Mouse (Mus musculus): Measurements from ENCODE around the gene Als2. TPM values are rescaled to one million over a fixed set of nuclear protein-coding genes. Genes with fewer than 3 reads are reported as not detected.

Als2 gene
- polyA plus RNA-seq, 1 experiment = 14.4 TPM

DNA sequence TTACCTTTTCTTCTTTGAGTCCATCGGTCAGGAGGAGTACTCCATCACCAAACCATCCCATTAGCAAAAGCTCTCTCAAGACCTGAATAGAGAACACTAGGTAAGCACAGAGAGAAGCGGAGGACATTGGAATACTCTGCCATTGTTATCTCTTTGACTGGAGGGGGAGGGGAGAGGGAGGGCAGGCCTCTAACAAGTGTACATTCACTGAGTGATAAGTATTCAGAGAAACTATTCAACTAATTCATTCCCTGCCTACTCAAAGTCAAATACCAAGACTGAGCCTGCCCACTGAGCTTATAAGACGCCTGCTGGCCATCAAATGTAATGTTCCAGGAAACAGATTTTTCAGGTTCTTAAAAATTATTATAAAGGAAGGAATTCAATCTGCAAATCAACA lies 16.7 kb downstream of the Als2 start:
- Histone ChIP-seq H3K27ac (ENCODE audit: insufficient read depth, low read length) (no peak overlapping the region), H3K4me1 (ENCODE audit: control insufficient read depth, insufficient read depth, low read length) (no peaks in the 10 kb centered on the region; the same call in 1 of the 2 replicates), H3K4me3 (ENCODE audit: insufficient read depth, low read length) (no peak overlapping the region)

DNA sequence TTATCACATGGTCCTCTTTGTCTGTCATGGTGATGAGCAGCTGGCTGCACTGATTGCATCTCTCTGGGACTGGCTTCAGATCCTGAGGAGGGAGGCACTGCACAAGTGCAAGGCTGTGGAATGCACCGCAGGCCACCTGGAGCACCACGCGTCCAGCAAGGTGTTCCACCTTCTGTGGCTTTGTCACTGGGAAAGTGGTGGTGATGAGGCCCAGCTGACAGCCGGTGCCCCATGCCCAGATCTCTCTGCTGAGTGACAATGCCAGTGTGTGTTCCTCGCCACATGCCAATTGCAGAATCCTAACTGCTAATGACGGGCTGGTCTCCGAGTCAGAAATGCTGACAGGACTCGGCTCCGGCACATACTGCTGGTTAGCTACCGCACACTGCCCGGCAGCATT lies 21.6 kb downstream of the Als2 start:
- Histone ChIP-seq H3K4me1 (ENCODE audit: control insufficient read depth, insufficient read depth, low read length) (no peaks in the 10 kb centered on the region), H3K4me3 (ENCODE audit: insufficient read depth, low read length) (no peak overlapping the region), H3K27ac (ENCODE audit: insufficient read depth, low read length) (no peak overlapping the region)
- no peak for TF ChIP-seq CTCF (IDR thresholded peaks at IDR 0.05; ENCODE audit: extremely low read depth, insufficient read depth, low read length)
- TF ChIP-seq POLR2A (IDR thresholded peaks at IDR 0.05; ENCODE audit: extremely low read depth, insufficient read depth, low read length) = no peak

More for the DNA sequence above, 16.7 kb downstream of the Als2 start:
- TF ChIP-seq POLR2A (IDR thresholded peaks at IDR 0.05; ENCODE audit: extremely low read depth, insufficient read depth, low read length) (no peak), CTCF (IDR thresholded peaks at IDR 0.05; ENCODE audit: extremely low read depth, insufficient read depth, low read length) (no peak)

DNA sequence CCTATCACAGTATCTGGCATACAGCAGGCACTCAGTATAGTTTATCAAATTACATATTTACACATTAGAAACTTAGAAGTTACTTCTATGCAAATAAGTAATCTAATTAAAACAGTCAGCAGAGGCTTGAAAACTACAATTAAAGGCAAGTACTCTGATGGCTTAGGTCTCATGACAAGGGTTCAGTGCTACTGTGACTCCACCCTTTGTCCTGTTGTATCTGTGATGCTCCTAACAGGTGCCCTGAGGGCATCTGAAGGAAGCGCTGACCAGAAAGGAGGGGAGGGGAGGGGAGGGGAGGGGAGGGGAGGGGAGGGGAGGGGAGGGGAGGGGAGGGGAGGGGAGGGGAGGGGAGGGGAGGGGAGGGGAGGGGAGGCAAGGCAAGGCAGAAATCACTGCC lies 24.1 kb downstream of the Als2 start:
- TF ChIP-seq CTCF (IDR thresholded peaks at IDR 0.05; ENCODE audit: extremely low read depth, insufficient read depth, low read length) (no peak), POLR2A (IDR thresholded peaks at IDR 0.05; ENCODE audit: extremely low read depth, insufficient read depth, low read length) (no peak)
- no peak overlapping the region for H3K27ac ChIP-seq (ENCODE audit: insufficient read depth, low read length)

DNA sequence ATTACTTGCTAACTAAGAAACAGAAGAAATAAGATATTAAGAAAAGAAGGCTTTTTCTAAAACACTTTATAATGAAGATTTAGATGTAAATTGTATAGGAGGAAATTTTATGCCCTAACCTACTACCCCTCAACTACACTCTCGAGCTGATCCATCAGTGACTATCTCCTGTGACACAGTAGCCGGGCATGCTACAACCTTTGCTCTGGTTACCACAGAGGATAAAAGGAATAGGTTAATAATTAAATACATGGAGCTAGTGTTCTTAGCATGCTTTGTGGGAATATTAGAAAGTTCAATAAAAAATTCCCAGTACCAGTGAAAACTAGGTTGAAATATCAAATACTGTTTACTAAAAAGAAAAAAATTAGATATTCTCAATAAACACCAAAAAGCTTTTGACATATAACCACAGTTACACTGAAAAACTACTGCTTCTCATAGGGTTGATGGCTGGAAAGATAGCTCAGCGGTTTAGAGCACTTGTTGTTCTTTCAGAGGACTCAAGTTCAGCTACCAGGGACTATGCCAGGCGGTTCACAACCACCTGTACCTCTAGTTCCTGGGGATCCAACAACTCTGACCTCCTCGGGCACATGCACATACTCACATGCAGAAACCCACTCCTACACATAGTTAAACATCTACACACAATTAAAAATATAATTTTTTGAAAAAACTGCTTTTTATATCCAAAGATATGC lies 24.8 kb downstream of the Als2 start:
- H3K4me3 ChIP-seq (ENCODE audit: insufficient read depth, low read length) = no peak overlapping the region
- TF ChIP-seq POLR2A (IDR thresholded peaks at IDR 0.05; ENCODE audit: extremely low read depth, insufficient read depth, low read length) = no peak
- no peak for TF ChIP-seq CTCF (IDR thresholded peaks at IDR 0.05; ENCODE audit: extremely low read depth, insufficient read depth, low read length)
- no peaks in the 10 kb centered on the region for H3K4me1 ChIP-seq (ENCODE audit: control insufficient read depth, insufficient read depth, low read length)
- no peak overlapping the region for H3K27ac ChIP-seq (ENCODE audit: insufficient read depth, low read length)

More for the DNA sequence above, 24.1 kb downstream of the Als2 start:
- H3K4me1 ChIP-seq (ENCODE audit: control insufficient read depth, insufficient read depth, low read length) = no peaks in the 10 kb centered on the region
- no peak overlapping the region for H3K4me3 ChIP-seq (ENCODE audit: insufficient read depth, low read length)

DNA sequence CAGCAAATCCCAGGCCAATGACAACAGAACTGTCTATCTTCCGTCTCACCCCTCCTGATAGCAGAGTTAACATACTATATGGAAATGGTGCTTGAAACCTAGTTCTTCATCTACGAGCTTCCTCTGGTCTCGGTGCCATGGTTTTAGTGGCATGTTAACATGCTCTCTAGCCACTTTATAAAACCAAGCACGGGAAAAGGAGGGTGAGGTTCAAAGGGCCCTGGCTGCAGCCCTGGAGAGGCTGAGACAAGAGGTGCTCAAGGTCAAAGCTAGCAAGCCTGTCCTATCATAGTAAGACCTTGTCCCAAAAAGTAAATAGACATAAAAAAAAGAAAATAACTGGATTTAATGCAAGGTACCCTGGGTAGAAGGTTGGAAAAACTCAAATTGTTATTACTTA lies 25.4 kb downstream of the Als2 start:
- TF ChIP-seq POLR2A (IDR thresholded peaks at IDR 0.05; ENCODE audit: extremely low read depth, insufficient read depth, low read length) (no peak), CTCF (IDR thresholded peaks at IDR 0.05; ENCODE audit: extremely low read depth, insufficient read depth, low read length) (no peak)
- Histone ChIP-seq H3K4me1 (ENCODE audit: control insufficient read depth, insufficient read depth, low read length) (no peaks in the 10 kb centered on the region), H3K4me3 (ENCODE audit: insufficient read depth, low read length) (no peak overlapping the region)

DNA sequence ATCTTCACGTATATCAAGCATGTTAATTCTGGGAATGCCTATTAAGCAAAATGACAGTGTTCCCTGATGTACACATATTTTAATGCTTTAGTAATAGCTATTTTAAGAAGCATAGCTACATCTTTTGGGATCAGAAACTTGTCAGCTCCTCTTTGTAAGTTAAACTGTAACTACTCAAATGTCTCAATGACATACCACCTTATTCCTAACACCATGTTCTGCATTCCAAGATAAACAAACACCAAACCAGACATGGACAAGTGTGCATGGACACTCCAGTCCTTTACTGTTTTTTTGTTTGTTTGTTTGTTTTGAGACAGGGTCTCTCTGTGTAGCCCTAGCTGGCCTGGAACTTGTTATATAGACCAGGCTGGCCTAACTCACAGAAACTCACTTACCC lies 28.7 kb downstream of the Als2 start:
- H3K27ac ChIP-seq (ENCODE audit: insufficient read depth, low read length) = no peak overlapping the region
- TF ChIP-seq POLR2A (IDR thresholded peaks at IDR 0.05; ENCODE audit: extremely low read depth, insufficient read depth, low read length) (no peak), CTCF (IDR thresholded peaks at IDR 0.05; ENCODE audit: extremely low read depth, insufficient read depth, low read length) (no peak)
- no peak overlapping the region for H3K4me3 ChIP-seq (ENCODE audit: insufficient read depth, low read length)
- no peaks in the 10 kb centered on the region for H3K4me1 ChIP-seq (ENCODE audit: control insufficient read depth, insufficient read depth, low read length)

More for the DNA sequence above, 25.4 kb downstream of the Als2 start:
- no peak overlapping the region for H3K27ac ChIP-seq (ENCODE audit: insufficient read depth, low read length)

DNA sequence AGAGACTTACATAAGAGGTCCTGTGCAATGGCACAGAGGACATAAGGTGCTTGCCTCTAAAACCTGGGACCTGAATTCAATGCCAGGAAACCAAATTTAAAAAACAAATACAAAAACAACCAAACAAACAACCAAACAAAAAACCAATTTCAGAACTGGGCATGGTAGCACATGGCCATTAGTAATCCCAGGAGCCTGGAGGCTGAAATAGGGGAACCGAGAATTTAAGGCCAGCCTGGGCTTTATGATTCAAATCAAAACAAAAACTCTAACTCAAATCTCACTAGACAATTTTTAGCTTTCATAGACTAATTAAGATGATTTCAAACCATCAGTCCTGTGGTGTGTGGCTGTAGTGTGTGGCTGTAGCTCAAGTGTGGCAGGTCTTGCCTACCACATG lies 32.5 kb downstream of the Als2 start:
- H3K27ac ChIP-seq (ENCODE audit: insufficient read depth, low read length) = no peak overlapping the region
- H3K4me3 ChIP-seq (ENCODE audit: insufficient read depth, low read length) = no peak overlapping the region
- H3K4me1 ChIP-seq (ENCODE audit: control insufficient read depth, insufficient read depth, low read length) = no peaks in the 10 kb centered on the region
- TF ChIP-seq CTCF (IDR thresholded peaks at IDR 0.05; ENCODE audit: extremely low read depth, insufficient read depth, low read length) = no peak
- TF ChIP-seq POLR2A (IDR thresholded peaks at IDR 0.05; ENCODE audit: extremely low read depth, insufficient read depth, low read length) = no peak

DNA sequence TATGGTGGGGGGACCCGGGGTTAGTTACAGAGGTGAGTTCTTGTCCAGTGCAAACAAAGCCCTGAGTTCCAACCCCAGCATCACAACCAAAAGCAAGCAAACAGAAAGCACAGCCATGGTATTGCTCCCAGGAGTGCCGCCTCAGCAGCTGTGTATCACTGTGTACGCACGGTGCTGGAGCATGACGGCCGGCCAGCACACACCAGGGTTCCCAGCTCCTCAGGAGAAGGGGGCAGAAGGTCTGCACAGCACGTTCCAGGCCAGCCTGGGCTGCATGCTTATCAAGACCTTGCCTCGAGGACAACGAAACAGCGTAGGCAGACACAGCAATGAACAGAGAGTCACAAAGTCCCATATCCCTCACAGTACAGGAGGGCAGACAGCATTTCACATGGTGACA lies 34.7 kb downstream of the Als2 start:
- TF ChIP-seq CTCF (IDR thresholded peaks at IDR 0.05; ENCODE audit: extremely low read depth, insufficient read depth, low read length) = no peak
- no peak overlapping the region for H3K4me3 ChIP-seq (ENCODE audit: insufficient read depth, low read length)
- no peaks in the 10 kb centered on the region for H3K4me1 ChIP-seq (ENCODE audit: control insufficient read depth, insufficient read depth, low read length)
- no peak overlapping the region for H3K27ac ChIP-seq (ENCODE audit: insufficient read depth, low read length)

DNA sequence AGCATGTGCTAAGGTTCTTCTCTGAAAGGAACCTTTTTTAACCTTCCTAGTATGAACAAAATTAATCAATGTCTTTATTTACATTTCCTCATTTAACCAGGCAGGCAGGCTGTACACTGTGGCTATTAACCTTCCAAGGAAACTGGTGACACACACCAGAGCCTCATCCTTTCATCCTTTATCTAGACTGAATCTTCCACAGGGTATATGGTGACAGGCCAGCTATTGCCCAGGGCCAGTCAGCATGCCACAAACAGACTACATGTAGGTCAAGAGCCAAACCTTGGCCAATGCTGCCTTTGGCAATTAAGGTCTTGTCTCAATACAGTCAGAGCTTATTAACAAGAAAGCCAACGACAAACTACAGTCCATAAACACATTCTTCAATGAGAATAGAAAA lies 35.5 kb downstream of the Als2 start:
- Histone ChIP-seq H3K4me1 (ENCODE audit: control insufficient read depth, insufficient read depth, low read length) (no peaks in the 10 kb centered on the region), H3K27ac (ENCODE audit: insufficient read depth, low read length) (no peak overlapping the region), H3K4me3 (ENCODE audit: insufficient read depth, low read length) (no peak overlapping the region)
- TF ChIP-seq POLR2A (IDR thresholded peaks at IDR 0.05; ENCODE audit: extremely low read depth, insufficient read depth, low read length) (no peak), CTCF (IDR thresholded peaks at IDR 0.05; ENCODE audit: extremely low read depth, insufficient read depth, low read length) (no peak)

DNA sequence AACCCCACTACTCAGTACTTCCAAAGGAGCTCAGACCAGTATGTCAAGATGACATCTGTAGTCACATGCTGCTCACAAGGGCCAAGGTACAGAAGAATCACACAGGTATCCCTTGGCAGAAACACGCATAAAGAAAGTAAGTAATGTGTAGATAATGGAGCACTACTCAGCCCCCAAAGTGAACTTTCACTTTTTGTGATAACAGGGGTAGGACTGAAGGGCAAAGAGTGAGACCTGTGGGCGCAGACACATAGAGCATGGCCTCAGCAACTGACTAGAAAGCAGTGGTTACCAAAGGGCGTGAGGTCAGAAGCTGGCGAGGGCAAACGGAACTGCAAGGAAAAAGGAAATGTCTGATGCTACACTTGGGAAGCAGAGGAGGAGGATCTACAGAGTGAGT lies 36.1 kb downstream of the Als2 start:
- TF ChIP-seq POLR2A (IDR thresholded peaks at IDR 0.05; ENCODE audit: extremely low read depth, insufficient read depth, low read length) (no peak), CTCF (IDR thresholded peaks at IDR 0.05; ENCODE audit: extremely low read depth, insufficient read depth, low read length) (no peak)
- Histone ChIP-seq H3K4me3 (ENCODE audit: insufficient read depth, low read length) (no peak overlapping the region), H3K27ac (ENCODE audit: insufficient read depth, low read length) (no peak overlapping the region), H3K4me1 (ENCODE audit: control insufficient read depth, insufficient read depth, low read length) (no peaks in the 10 kb centered on the region)

All from cortical plate, adult 2 months (tissue).